Mouse (Mus musculus) right cerebral cortex, adult 18-20 months (tissue): ENCODE results near the gene Dner.

Experiments
- DNase-seq: peaks from one replicate; pipeline ENCODE4 v3.0.0; 2022; ENCODE audit warnings: mixed read lengths

The Dner gene

DNA sequence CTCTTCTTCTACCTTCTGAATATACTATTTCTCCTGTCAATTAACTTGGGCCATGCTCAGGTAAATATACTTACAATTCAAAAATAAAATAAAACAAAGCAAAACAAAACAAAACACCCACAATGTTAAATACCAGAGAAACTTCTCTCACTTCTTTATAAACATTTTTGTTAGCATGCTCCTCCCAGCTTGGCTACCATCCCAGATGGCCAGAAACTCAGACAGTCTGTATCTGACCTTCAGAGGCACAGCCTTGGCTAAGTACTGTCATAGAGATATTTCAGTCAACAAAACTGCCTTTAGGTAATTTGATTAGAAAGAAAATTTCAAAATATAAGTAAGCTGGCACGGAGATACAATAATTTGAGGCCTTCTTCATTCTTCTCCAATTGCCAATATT is 259.7 kb downstream of the Dner start:
- DNase-seq, result no peak

DNA sequence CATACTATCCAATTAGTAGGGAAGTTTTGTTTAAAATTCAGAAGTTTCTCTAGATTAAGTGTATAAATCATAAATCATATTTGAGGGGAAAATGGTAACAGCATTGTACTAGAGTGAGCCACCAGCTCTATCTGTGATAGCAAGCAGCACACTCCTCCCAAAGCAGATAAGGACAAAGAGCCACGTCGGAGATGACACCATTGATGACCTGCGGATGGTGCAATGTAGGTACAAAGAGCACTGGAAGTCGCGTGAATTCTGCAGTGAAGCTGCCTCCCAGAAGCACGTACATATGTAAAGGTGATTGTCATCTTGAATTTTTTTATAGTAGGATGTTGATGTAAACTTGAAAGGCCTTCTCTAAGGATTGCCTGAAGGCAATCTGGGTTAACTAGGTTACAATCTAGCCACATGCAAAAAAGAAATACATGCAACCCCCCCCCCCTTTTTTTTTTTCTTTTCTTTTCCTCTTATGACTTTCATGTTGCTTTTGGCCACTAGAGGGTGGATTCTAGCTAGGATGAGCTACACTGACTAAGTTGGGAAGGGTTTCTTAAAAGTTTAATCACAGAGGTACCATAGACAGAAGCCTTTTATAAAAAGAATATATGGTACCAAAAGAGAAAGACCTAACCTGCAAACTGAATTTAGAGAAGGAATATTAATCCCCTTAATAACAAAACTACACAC is 262.6 kb downstream of the Dner start:
- no peak for DNase-seq

DNA sequence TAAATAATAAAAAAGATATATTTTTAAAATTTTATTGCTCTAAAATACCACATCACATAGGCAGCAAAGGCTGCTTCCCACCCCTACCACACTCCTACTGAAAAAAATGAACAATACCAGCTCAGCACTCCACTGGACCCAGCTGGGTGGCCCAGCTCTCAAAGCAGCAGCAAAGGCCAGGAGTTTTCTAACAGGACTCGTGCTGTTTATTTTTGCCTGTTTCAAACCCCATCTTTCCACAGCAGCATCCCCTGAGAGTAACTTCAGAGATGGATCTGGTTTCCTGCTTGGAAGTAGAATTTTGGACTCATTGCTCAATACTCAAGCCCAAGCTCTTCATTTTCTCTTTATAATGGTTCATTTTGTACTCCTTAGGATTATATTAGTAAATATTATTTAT is 263.7 kb downstream of the Dner start:
- DNase-seq, result no peak

DNA sequence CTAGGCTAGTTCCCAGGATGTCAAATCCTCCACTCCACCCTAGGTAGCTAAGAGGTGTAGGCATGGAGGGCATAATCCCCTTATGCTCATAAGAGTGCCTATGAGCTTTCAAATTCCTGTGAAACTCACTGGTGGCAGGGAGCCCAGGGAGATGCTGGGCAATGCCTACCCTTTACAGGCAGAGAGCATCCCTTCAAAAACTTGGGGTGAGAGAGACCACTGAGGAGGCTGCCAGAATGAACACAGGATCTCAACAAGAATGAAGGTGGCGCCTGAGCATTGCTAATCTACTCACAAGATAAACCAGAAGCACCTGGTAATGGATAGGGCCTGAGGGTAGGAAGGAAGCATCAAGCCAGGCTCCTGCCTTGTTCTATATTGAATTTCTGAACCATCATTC is 267.7 kb downstream of the Dner start:
- DNase-seq, result no peak

DNA sequence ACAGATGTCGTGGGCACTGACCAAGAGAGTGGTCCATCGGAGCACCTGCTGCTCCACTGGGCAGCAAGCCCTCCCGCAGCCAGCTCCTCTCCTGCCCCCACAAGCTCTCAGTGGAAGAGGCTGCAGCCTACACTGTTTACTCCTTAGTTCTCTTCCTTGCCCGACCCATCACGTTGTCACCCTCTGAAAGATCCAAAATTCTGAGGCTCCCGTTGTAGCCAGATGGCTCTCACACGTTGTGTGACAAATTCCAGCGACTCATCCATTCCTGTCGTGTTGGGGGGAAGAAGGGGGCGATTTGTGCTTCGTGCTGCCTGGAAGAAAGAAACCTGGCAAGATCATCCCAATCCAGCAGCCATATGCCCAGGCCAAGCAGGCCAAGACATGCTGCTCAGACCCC is 268.3 kb downstream of the Dner start:
- peak; percentile 86 for DNase-seq

DNA sequence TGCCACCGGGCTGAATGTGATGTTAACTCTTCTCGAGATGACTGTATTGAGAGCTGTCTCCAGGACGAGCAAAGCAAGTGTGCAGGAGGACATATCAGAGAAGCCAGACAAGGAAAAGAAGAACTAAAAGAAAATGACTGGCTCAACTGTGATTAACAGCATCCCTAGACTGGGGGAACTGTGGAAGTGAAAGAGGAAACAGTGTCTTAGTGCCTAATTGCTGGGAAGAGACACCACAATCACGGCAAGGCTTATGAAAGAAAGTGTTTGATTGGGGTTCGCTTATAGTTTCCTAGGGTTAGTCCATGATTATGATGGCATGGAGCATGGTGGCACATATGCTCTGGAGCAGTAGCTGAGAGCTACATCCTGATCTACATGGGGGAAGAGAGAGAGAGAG is 269.3 kb downstream of the Dner start:
- no peak for DNase-seq

DNA sequence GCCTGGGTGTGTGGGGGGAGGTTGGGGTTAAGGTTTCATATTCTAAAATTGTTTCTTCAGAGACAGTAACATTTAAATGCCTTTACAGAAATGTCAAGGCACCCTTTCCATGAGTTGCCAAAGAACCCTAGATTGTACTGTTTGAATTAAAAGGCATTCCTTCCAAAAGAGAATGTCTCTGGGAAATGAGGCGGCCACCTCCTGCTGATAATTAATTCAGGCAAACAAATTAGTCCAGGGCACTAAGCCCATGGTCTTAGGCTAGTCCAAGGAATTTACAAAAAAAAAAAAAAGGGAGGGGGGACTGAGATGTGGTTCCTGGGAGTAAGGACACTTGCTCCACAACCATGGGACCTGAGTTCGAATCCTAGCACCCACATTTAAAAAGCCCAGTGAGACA is 273.1 kb downstream of the Dner start:
- DNase-seq, result no peak

DNA sequence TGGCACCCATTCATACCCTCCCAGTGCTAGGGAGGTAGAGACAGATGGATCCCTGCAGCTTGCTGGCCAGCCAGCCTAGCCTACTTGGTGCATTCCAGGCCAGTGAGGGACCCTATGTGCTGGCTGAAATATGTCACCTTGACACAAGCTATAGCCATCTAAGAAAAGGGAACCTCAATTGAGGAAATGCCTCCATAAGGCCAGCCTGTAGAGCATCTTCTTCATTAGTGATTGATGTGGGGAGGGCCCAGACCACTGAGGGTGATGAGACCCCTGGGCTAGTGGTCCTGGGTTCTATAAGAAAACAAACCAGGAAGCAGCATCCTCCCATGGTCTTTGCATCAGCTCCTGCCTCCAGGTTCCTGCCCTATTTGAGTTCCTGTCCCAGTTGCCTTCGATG is 274.2 kb downstream of the Dner start:
- DNase-seq, result no peak

DNA sequence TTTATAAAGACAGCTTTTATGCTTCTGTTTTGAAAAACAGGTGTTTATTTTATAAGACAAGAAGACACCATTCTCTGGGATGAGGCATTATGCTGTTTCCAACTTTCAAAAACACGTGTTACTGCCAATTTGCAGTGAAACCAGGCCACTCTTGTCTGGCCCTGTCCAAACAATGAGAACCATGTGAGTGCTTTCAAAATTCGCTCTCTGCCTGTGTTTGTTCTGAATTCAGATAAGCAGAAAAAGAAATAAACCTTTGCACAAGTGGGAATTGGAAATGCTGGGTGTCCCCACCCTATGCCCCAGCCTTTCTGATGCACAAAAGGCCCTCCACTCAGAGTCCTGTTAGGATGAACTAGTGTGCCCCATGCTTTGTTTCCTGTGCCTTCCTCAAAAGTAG is 276.6 kb downstream of the Dner start:
- no peak for DNase-seq

DNA sequence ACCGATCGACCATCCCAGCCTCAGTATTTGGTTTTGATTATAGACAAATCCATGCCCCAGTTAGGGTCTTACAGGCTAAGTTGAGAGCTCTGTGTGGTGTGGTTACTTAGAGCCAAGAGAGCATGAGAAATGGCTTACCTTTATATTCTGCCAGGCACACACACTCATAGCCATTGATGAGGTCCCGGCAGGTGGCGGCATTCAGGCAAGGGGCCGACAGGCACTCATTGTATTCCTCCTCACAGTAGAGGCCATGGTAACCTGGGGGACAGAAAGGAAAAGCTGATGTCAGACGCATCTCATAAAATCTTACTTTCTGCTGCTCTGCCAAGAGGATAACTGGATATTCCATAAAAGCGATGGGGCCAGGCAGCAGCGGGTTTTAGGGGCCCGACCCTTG is 277.5 kb downstream of the Dner start:
- DNase-seq, result no peak

DNA sequence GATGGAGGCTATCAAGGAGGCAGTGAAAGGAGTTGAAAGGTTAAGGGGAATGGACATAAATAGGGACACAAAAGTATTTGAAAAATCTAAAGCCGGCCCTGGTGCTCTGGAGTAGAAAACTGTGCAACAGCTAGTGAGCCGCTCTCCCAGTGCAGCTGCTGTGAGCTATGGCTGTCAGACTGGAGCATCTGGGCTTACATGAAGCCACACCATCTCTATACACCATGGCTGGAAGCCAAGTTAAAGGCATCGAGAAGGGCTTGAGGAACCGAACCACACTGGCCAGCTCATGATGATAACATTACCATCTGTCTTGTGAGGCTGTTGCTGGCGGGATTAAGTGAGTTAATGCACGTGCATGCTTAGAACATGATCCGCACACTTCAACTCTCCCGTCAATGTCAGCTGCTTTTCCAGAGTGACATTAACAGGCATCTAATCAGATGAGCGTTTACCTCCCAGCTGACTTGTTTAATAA is 278.2 kb downstream of the Dner start:
- DNase-seq, result no peak

DNA sequence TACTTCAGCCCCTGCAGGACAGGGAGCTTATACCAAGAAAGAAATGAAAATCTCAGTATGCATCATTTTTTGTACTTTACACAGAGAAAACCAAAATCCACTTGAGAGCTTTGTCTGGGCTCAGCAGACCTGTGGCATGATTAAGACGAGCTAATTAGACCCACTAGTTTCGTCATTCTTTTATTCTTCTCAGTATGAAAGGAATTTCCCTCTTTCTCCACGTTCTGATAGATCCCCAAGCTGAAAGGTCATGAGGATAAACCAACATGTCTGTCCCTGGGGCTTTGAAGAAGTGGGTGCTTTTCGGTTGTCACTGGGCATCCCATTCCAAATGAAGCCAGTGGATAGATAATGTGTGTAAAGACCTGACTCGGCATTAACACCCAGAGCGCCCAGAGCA is 278.7 kb downstream of the Dner start:
- no peak for DNase-seq

DNA sequence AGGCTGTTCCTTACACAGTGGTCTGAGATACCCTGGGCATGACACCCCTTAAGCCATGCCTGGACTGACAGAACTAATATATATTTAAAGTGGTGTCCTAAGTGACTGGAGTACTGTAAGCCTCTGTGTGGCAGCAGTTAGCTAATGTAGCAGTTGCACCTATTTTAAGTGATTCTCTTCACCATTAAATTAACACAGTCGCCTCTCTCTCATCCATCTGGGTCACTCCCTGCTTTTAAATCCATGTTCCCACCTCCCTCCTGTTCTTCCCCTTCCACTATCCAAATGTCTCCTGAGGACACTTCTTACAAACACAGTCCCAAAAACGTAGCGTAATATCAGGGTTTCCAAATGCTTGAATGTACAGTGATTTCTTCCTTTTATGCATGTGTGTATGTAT is 281.6 kb downstream of the Dner start:
- no peak for DNase-seq

DNA sequence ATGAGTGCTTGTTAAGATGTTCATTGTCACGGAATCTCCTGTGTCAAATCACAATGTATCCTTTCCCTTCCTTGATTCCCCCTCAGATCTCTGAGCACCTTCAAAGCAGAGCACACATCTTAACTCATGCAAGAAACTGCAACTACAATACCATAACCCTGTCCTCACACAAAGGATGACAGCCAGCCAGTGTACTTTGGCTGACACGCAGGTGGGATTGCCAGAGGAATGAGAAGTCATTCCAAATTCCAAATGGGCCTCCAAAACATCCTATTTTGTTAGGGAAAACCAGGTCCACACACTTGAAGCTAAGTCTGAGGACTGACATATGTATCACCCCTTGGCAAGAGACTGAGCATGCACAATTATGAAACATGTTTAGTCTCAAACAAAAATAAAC is 286.5 kb downstream of the Dner start:
- no peak for DNase-seq

DNA sequence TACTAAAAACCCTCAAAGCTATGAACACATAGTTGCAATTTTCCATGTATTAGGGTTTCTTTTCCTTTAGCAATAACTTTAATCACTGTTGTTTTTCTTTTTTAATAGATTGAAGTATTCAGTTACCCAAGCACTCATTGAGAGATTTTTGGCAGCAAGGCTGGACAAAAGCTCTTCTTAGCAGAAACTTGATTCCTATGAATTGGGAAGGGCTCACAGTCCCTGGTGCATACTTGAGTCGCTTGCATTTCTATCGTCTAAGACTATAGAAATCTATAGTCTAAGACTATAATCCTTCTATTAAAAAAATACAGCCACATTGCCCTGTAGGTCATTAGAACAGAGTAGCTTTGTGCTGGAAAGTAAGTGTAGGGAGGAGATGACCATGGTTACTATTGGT is 287.1 kb downstream of the Dner start:
- no peak for DNase-seq

DNA sequence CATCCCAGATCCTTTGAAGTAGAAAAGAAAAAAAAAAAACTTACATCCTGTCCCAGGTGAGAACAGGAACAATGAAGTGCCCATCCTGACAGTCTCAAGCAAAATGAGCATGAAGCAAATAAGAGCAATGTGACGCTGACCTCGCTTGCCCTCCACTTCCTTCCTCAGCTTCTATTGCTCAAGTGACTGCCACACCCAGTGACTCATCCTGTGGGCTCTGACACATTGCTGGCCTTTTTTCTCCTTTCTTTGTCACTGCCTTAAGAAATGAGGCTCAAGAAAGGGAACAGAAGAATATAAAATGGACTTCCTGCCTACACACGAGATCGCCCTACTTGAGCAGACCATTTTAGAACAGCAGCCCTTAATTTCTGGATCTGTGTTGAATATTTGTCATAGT is 289.1 kb downstream of the Dner start:
- DNase-seq, result no peak

DNA sequence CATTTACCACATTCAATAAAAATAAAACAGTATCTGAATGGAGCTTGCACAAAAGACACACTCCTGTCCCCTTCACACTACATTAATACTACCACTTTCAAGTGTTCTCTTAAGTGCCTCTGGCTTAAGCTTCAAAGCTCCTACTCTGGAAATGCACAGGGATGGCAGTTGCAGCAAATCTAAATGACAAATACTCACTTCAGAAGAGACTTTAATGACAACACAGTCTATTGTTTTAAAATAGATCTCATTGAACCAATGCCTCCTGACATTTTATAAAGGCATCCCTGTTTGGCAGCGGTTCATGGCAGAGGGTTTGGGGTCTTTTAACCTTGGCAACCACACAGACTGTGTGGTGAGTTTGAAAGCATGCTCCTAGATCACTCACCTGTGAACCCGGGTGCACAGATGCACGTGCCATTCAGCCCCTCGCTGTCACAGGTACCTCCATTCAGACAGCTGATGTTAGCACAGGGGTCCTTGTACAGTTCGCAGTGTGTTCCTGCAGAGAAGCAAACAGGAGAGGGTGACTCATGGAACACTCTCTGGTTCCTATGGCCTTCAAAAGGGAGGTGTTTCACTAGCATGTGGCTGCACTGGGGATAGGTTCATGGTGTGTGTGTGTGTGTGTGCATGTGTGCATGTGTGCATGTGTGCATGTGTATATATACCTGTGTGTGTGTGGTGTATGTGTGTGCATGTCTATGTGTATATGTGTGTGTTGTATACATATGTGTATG is 290.3 kb downstream of the Dner start:
- no peak for DNase-seq

DNA sequence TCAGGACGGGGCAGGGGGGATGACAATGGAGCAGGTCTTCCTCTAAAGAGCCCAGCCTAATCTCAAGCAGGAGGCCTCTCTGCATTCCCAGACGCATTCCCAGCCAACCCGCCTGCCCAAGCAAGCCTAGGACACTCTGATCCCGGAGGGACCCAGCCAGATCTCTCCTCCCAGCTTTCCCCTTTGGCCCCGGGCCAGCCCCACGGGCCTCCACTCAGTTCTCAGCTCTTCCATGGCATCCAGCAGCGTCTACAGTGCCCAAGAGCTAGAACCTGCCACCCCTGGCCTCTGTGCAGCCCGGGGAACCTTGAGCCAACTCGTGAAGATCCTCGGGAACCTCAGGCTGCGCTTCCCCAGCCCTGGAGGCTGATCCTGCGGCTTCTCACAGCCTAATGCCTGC is 291.1 kb downstream of the Dner start:
- no peak for DNase-seq

DNA sequence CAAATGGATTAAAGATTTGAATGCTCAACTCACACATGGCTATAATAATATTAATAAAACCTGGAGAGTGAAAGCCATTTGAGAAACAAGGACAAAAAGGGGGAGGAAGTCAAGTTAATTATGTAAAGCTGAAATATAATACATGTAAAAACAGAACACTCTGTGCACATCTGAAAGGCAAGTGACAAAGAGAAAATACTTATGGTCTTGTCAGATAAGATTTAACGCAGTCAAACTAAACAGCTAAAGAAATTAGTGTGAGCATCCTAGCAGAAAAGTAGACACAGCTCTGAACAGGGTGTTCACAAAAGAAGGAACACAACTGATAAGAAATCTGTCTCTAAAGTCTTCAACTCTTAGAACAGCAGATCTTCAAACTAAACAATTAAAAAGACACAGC is 293.9 kb downstream of the Dner start:
- DNase-seq, result no peak

DNA sequence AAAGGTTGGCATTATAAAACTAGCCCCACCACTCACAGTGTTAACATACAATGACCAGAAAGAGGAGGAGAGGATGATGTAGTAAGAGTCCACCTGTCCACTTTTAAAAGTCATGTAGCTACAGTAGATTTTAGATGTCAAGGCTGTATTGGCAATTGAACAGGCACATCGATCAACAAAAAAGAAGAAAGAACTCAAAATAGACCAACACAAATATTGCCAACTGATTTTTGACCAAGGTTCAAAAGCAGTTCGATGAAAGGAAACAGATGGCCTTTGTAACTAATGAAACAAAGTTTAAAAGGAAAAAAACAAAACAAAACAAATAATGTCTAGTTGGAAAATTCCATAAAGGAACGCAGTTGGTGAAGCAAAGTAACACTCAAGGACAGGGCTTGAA is 296.4 kb downstream of the Dner start:
- no peak for DNase-seq

DNA sequence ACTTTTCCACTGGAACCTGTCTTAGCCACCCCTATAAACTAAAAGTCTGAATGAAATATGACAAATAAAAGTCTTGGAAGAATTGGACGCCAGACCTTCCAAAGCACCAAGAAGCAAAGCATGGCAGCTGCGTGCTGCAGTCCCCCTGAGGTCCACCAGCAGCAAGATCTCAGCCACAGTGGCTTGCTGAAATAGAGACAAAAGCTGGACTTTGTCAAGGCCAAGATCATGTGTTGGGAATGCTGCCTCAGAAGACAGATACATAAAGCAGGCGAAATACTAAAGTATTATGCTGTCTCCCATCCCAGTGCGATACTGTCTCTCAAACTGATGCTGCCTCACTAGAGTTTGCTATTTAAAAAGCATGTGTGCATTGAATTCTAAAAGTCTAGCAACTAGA is 296.9 kb downstream of the Dner start:
- no peak for DNase-seq

DNA sequence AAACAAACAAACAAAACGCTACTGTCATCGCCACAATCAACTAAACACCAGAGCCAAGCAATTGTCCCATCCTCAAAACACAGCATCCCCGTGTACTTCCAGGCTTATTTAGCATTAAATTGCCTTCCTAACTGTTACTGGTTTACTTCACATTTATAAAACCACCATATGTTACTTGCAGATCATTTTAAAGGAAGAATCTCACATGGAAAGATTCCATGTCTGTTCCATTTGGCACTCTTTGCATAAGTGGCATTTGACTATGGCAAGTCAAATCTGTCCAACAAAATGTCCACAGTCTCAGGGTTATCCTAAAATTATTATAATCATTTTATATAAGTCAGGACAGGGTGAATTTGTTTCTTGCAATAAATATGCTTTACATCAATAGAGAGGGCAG is 299.2 kb downstream of the Dner start:
- no peak for DNase-seq

DNA sequence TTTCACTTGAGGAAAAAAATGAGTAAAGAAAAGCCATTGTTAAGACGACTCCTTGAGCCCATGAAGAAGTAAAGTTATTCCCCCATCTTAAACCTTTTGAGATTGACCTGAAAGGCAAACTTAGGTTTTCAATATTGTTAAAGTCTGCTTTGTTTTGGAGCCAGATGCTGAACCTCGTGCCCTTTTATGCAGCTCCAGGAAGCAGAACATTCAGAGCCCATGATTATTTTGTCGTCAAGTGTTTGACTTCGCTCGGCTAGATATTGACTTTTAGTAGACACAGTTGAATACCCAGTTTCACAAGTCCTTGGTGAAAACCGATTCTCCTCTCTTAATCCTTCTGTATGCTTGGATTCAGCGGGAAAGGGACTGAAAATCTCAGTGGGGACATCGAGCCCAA is 300.1 kb downstream of the Dner start:
- DNase-seq, result no peak

DNA sequence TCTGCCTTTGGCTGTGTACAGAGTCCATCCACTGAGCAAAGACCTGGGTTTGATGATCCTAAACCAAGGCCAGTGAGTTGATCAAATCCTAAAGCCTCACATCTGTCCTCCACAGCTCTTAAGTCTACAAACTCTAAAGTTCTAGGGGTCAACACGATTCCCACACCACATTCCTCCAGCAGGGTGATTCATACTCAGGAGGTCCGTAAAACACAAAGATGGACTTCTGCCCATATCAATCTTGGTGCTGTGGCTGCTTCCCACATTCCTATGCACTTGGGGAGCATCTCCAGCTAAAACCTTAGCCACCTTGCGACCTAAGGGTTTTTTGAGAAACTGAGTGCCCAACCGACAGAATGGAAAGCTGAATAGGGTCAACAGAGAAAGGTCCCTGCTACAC is 305.1 kb downstream of the Dner start:
- DNase-seq, result no peak

DNA sequence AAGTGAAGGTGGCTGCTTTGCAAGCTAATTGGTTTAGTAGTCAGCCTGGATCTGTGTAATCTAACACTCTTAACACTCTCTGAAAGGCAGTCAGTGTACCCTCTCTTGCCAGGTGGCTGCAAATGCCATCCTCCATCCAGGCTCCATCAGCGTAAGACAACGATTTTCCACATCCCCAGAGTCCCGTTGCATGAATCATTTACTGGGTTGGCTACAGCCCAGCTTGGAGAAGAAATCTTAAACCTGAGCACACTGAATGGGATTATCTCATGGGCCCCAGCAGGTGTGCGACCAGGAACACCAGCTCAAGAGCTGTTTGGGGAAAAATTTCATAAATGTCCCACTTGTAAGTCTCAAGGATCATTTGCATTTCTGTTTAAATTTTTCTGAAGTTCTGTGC is 308.4 kb downstream of the Dner start:
- DNase-seq, result no peak
